Mouse (Mus musculus) liver, adult 2 months (tissue): ENCODE results near the gene Auts2.

Experiments used
- CTCF ChIP-seq: fragments of 200-500 bp; IDR thresholded peaks from 2 replicates; pipeline ENCODE4 v1.5.1; 2011; ENCODE audit warnings: low read depth, low read length, control low read depth
- POLR2A ChIP-seq: fragments of 200-500 bp; IDR thresholded peaks from 2 replicates; pipeline ENCODE4 v1.6.1; 2011; ENCODE audit warnings: low read length, control low read depth; ENCODE audit not compliant: insufficient read depth; ENCODE audit errors: extremely low read depth

DNA sequence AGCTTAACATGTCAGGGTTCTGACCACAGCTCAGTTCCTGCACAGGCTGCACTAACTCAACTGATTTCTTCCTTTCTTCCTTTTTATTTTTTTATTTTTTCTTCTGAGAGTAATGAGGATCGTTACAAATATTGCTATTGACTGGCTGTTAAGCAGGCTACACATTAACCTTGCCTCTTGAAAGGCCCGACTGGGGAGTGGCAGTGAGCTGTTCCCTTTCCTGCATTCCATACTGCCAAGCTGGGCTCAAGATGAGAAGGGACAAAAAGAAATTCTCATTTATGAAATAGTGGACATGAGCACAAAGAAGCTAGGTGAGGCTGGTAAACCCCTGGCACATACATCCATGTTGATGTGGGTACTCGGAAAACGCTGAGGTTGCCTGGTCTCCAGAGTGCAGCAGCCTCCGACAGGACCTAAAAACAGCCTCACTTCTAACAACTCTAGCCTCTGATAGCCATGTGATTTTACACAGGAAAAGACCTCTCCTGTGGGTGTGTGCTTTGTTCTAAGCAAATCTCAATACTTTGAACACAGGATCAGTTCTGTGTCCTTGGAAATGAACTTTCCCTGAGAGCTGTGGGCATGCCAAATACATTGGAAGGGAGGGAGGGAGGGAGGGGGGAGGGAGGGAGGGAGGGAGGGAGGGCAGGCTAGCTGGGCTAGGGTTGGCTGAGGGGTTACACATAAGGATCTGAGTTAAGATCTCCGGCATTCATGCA lies 707.0 kb downstream of the Auts2 start:
- no peak for TF ChIP-seq POLR2A
- no peak for TF ChIP-seq CTCF
